Comparison of ENCODE assay signal across 7 mouse cellular contexts in genomic region chr10:5922294-5922828, GRCm38 (mm10). TPM values are rescaled to one million over a fixed set of nuclear protein-coding genes. Genes with fewer than 3 reads are reported as not detected.
DNase-seq lines count a peak whose midpoint lies in the region; ATAC-seq lines count a peak whose summit lies in the region.

Rgs17 (minus strand) TSS chr10:5922400.

- peak; percentile 95 for ATAC-seq in hindbrain, embryonic 13.5 days (ENCODE audit: low FRiP score)
- peak; percentile 95 for ATAC-seq in midbrain, embryonic 16.5 days

- peak within 1 kb of the TSS; percentile 88 for H3K27ac ChIP-seq in hindbrain, embryonic 13.5 days
- H3K27ac ChIP-seq in midbrain, embryonic 16.5 days (ENCODE audit: low read length), result peak within 1 kb of the TSS; percentile 86

- DNase-seq in adrenal gland, adult 8-10 months, result peak; percentile 18
- peak; percentile 74 for DNase-seq in cerebellum, adult 9-11 months
- DNase-seq in frontal cortex, postnatal 10 days (ENCODE audit: low spot score in 2 of 2), result peak; percentile 63 to 74
- DNase-seq in left cerebral cortex, postnatal 4 days, result peak; percentile 81
- peak; percentile 37 for DNase-seq in testis, postnatal 14 days (ENCODE audit: low spot score)

- peak within 1 kb of the TSS; percentile 93 for H3K9ac ChIP-seq in hindbrain, embryonic 13.5 days
- H3K9ac ChIP-seq in midbrain, embryonic 16.5 days (ENCODE audit: low read depth, low read length), result peak within 1 kb of the TSS; percentile 95

- H3K4me3 ChIP-seq in hindbrain, embryonic 13.5 days, result peak within 1 kb of the TSS; percentile 90
- peak within 1 kb of the TSS; percentile 95 for H3K4me3 ChIP-seq in midbrain, embryonic 16.5 days (ENCODE audit: low read depth, low read length)

- under 1% methylated on average over 12 of the region's 35 CpGs for WGBS in hindbrain, embryonic 13.5 days
- whole genome bisulfite sequencing in midbrain, embryonic 16.5 days, result under 1% methylated on average over 16 of the region's 35 CpGs

- H3K9me3 ChIP-seq in hindbrain, embryonic 13.5 days, result no peaks in the 10 kb centered on the region
- no peaks in the 10 kb centered on the region for H3K9me3 ChIP-seq in midbrain, embryonic 16.5 days (replicated peaks; ENCODE audit: control insufficient read depth, low read length, poor library complexity, severe bottlenecking)

- peaks cover 4% of the 10 kb centered on the region; the same call in 1 of the 2 replicates for H3K36me3 ChIP-seq in hindbrain, embryonic 13.5 days
- H3K36me3 ChIP-seq in midbrain, embryonic 16.5 days (ENCODE audit: control insufficient read depth, insufficient read depth, low read length), result no peaks in the 10 kb centered on the region

- H3K4me1 ChIP-seq in hindbrain, embryonic 13.5 days (replicated peaks), result peaks cover 16% of the 10 kb centered on the region
- peaks cover 9% of the 10 kb centered on the region for H3K4me1 ChIP-seq in midbrain, embryonic 16.5 days (ENCODE audit: control insufficient read depth, insufficient read depth, low read length)

- intact Hi-C loops in left cerebral cortex, postnatal 4 days (cut with DNase I), result no loop called here

- H3K27me3 ChIP-seq in hindbrain, embryonic 13.5 days, result 0 out of 2 replicates have a peak, but pooled peaks cover 4% of the 10 kb centered on the region
- H3K27me3 ChIP-seq in midbrain, embryonic 16.5 days (ENCODE audit: control insufficient read depth, insufficient read depth, low read depth, low read length), result no peaks in the 10 kb centered on the region

- H3K4me2 ChIP-seq in hindbrain, embryonic 13.5 days, result peak within 1 kb of the TSS; percentile 73
- H3K4me2 ChIP-seq in midbrain, embryonic 16.5 days (ENCODE audit: low read length), result peak within 1 kb of the TSS; percentile 71

RNA-seq across cellular contexts. Expression of gene Rgs17, which starts in this region (rescaled TPM):
- total RNA-seq in adrenal gland, adult 8-10 months (2022), result 1 to 10 TPM in 3 of 4 experiments, under 1 TPM in 1; 0.99 to 1.7 (median 1.3) TPM
- polyA plus RNA-seq in hindbrain, embryonic 13.5 days (2015; fragmentation: Nextera tagmentation; extraction: Ambion mirVana), result 14.7 and 15.9 TPM in 2 replicates
- total RNA-seq in left cerebral cortex, postnatal 4 days (2021), result 10 to 100 TPM; 47.0 to 53.1 TPM
- 28.4 and 35.5 TPM in 2 replicates for polyA plus RNA-seq in midbrain, embryonic 16.5 days (2015; fragmentation: Nextera tagmentation; extraction: Ambion mirVana)

Comparison
In these comparisons a context has a peak if more than half of its experiments do, and no peak if none do; other contexts are left out.
1. Peak in every context shown above with its lines: DNase-seq, ATAC-seq, H3K4me3 ChIP-seq and H3K27ac ChIP-seq.
2. RNA of gene Rgs17 (total RNA-seq): 47.0 to 53.1 TPM in left cerebral cortex, postnatal 4 days; 0.99 to 1.7 TPM in adrenal gland, adult 8-10 months; every median in the first group is over 10 times any median in the second.
3. DNase-seq: peak in every context shown above with its lines; median percentile 81 in left cerebral cortex, postnatal 4 days; 74 in cerebellum, adult 9-11 months; 68 in frontal cortex, postnatal 10 days; 37 in testis, postnatal 14 days; 18 in adrenal gland, adult 8-10 months.